Mouse (Mus musculus) megakaryocyte-erythroid progenitor cell, adult 5 weeks (primary cell): ENCODE data around the gene Nr2c2ap. TPM values are rescaled to one million over a fixed set of nuclear protein-coding genes. Genes with fewer than 3 reads are reported as not detected.

Experiments
- polyA plus RNA-seq: library from polyadenylated mRNA; stranded (reverse); fragments of >175 nt; gene quantifications from 2 replicates; pipeline ENCODE4 v1.2.3, GENCODE M21; 2012

The Nr2c2ap gene
- 18.9 and 22.4 TPM in 2 replicates for polyA plus RNA-seq

GRCm38 (mm10) chr8:70131166-70131883 lies at the start of gene Nr2c2ap:
TSS of gene Nr2c2ap (plus strand) at chr8:70131333.

GRCm38 (mm10) chr8:70083285-70083684 lies 47.8 kb upstream of the Nr2c2ap start, which contains the start of gene Hapln4:
TSS of gene Hapln4 (plus strand) at chr8:70083457.

GRCm38 (mm10) chr8:70120667-70121066 lies 10.5 kb upstream of the Nr2c2ap start, which contains the start of gene Ncan:
TSS of gene Ncan (minus strand) at chr8:70120873.

GRCm38 (mm10) chr8:70139026-70139857 lies 8.1 kb downstream of the Nr2c2ap start, which contains the start of the genes Rfxank, Borcs8 and Mef2b:
TSS of gene Rfxank (minus strand) at chr8:70139154.
TSS of gene Borcs8 (plus strand) at chr8:70139499.
TSS of gene Mef2b (plus strand) at chr8:70139711.

GRCm38 (mm10) chr8:70172043-70172681 lies 41.0 kb downstream of the Nr2c2ap start, which contains the start of gene Tmem161a:
TSS of gene Tmem161a (plus strand) at chr8:70172356.

Other genes starting within 250 kb of the Nr2c2ap start
- 0.23 and 0.24 TPM in 2 replicates for gene Cilp2, start 243.6 kb upstream of the Nr2c2ap start, polyA plus RNA-seq
- gene Tssk6, start 229.1 kb upstream of the Nr2c2ap start, polyA plus RNA-seq, result 2.6 and 4.7 TPM in 2 replicates
- gene Ndufa13, start 228.8 kb upstream of the Nr2c2ap start, polyA plus RNA-seq, result 142 and 151 TPM in 2 replicates
- gene Yjefn3, start 228.6 kb upstream of the Nr2c2ap start, polyA plus RNA-seq, result 1.4 and 2.5 TPM in 2 replicates
- 94.1 and 106 TPM in 2 replicates for gene Gatad2a, start 134.9 kb upstream of the Nr2c2ap start, polyA plus RNA-seq
- gene Mau2, start 88.6 kb upstream of the Nr2c2ap start, polyA plus RNA-seq, result 30.2 and 31.7 TPM in 2 replicates
- gene Sugp1, start 88.5 kb upstream of the Nr2c2ap start, polyA plus RNA-seq, result 39.8 and 41.2 TPM in 2 replicates
- not detected in 2 replicates for gene Tm6sf2, start 58.4 kb upstream of the Nr2c2ap start, polyA plus RNA-seq
- 0.02 TPM in 1 of 2 replicates, not detected in the other for gene Hapln4, start 47.9 kb upstream of the Nr2c2ap start, polyA plus RNA-seq
- gene Ncan, start 10.5 kb upstream of the Nr2c2ap start, polyA plus RNA-seq, result not detected in 2 replicates
- 8.8 and 10.6 TPM in 2 replicates for gene Rfxank, start 7.8 kb downstream of the Nr2c2ap start, polyA plus RNA-seq
- gene Borcs8, start 8.2 kb downstream of the Nr2c2ap start, polyA plus RNA-seq, result 86.9 and 91.2 TPM in 2 replicates
- 0.36 and 0.43 TPM in 2 replicates for gene Mef2b, start 8.4 kb downstream of the Nr2c2ap start, polyA plus RNA-seq
- gene Tmem161a, start 41.0 kb downstream of the Nr2c2ap start, polyA plus RNA-seq, result 127 and 132 TPM in 2 replicates
- gene Slc25a42, start 81.0 kb downstream of the Nr2c2ap start, polyA plus RNA-seq, result 4.1 and 4.4 TPM in 2 replicates
- gene Sugp2, start 102.9 kb downstream of the Nr2c2ap start, polyA plus RNA-seq, result 72.2 and 83.5 TPM in 2 replicates
- 8.3 and 9.8 TPM in 2 replicates for gene Armc6, start 103.1 kb downstream of the Nr2c2ap start, polyA plus RNA-seq
- 45.4 and 65.9 TPM in 2 replicates for gene Homer3, start 151.5 kb downstream of the Nr2c2ap start, polyA plus RNA-seq
- gene Ddx49, start 171.2 kb downstream of the Nr2c2ap start, polyA plus RNA-seq, result 62.7 and 66.5 TPM in 2 replicates
- 419 and 474 TPM in 2 replicates for gene Cope, start 171.2 kb downstream of the Nr2c2ap start, polyA plus RNA-seq
- gene Cers1, start 184.4 kb downstream of the Nr2c2ap start, polyA plus RNA-seq, result 0.24 and 0.37 TPM in 2 replicates
- 0.65 TPM in 1 of 2 replicates, not detected in the other for gene Gdf1, start 198.5 kb downstream of the Nr2c2ap start, polyA plus RNA-seq
- gene Upf1, start 221.9 kb downstream of the Nr2c2ap start, polyA plus RNA-seq, result 119 and 122 TPM in 2 replicates
- 0.32 and 1.8 TPM in 2 replicates for gene Comp, start 242.2 kb downstream of the Nr2c2ap start, polyA plus RNA-seq